Mouse (Mus musculus): ENCODE results near the gene Hk1. TPM values are rescaled to one million over a fixed set of nuclear protein-coding genes. Genes with fewer than 3 reads are reported as not detected.

Gene Hk1
- polyA plus RNA-seq, 1 experiment from 2014 or later, result 73.7 TPM

DNA sequence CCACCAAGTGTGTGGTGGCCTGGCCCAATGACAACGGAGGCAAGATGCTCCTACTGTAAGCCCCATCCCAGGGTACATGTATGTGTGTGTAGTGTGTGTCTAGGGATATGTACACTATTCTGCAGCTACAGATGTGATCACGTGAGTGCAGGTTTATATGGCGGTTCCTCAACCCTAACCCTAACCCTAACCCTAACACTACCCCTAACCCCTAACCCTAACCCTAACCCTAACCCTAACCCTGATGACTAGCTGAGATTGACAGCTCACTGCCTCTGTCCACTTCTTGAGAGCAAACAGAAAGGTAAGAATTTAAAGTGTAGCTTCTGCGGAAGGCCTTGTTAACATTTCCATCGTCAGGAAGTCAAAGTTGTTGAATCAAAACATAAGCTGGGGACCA lies 121.4 kb downstream of the Hk1 start:
- no peak for DNase-seq
- H3K27me3 ChIP-seq (ENCODE audit: control insufficient read depth, insufficient read depth, low read length), result no peaks in the 10 kb centered on the region
- H3K36me3 ChIP-seq (ENCODE audit: control insufficient read depth, insufficient read depth, low read length), result no peaks in the 10 kb centered on the region
- no peaks in the 10 kb centered on the region for H3K9me3 ChIP-seq (ENCODE audit: control insufficient read depth, low read length)
- H3K27ac ChIP-seq (replicated peaks; ENCODE audit: low read depth, low read length), result no peak overlapping the region
- no peaks in the 10 kb centered on the region for H3K4me1 ChIP-seq (ENCODE audit: control insufficient read depth, insufficient read depth, low read length)
- no peak overlapping the region for H3K4me3 ChIP-seq (replicated peaks; ENCODE audit: low read depth, low read length)
- 88% methylated on average over 5 of the region's 5 CpGs for WGBS
- no peak overlapping the region for H3K9ac ChIP-seq (replicated peaks; ENCODE audit: low read length)
- ATAC-seq (ENCODE audit: low FRiP score, low TSS enrichment), result no peak
- no peak overlapping the region for H3K4me2 ChIP-seq (ENCODE audit: low read length)

DNA sequence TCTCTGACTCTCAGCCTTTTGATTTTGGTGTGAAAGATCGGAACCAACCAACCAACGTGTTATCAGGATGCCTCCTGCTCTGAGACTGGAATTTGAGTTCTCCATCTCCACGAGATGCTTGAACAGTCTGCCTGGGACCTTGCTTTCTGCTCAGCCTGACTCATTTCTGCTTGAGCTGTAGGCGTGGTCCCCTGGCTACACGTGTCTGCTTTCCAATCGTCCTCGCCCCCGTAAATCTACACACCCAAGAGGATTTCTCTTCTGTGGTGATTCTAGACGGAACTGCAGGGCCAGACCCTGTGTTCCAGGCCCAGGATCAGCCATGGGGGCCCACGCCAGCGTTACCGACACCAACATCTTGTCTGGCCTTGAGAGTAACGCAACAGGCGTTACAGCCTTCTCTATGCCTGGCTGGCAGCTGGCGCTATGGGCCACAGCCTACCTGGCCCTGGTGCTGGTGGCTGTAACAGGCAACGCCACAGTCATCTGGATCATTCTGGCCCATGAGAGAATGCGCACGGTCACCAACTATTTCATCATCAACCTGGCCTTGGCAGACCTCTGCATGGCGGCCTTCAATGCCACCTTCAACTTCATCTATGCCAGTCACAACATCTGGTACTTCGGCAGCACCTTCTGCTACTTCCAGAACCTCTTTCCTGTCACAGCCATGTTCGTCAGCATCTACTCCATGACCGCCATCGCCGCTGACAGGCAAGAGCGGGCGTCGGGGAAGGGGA lies 127.0 kb downstream of the Hk1 start:
- DNase-seq (no peak), ATAC-seq (ENCODE audit: low FRiP score, low TSS enrichment) (no peak)
- 88% methylated on average over 27 of the region's 27 CpGs for WGBS
- no peak overlapping the region for H3K4me2 ChIP-seq (ENCODE audit: low read length)
- no peaks in the 10 kb centered on the region for H3K27me3 ChIP-seq (ENCODE audit: control insufficient read depth, insufficient read depth, low read length)
- no peak overlapping the region for H3K27ac ChIP-seq (replicated peaks; ENCODE audit: low read depth, low read length)
- H3K4me1 ChIP-seq (ENCODE audit: control insufficient read depth, insufficient read depth, low read length), result no peaks in the 10 kb centered on the region
- H3K9ac ChIP-seq (replicated peaks; ENCODE audit: low read length), result no peak overlapping the region
- H3K9me3 ChIP-seq (ENCODE audit: control insufficient read depth, low read length), result no peaks in the 10 kb centered on the region
- no peaks in the 10 kb centered on the region for H3K36me3 ChIP-seq (ENCODE audit: control insufficient read depth, insufficient read depth, low read length)
- H3K4me3 ChIP-seq (replicated peaks; ENCODE audit: low read depth, low read length), result no peak overlapping the region

DNA sequence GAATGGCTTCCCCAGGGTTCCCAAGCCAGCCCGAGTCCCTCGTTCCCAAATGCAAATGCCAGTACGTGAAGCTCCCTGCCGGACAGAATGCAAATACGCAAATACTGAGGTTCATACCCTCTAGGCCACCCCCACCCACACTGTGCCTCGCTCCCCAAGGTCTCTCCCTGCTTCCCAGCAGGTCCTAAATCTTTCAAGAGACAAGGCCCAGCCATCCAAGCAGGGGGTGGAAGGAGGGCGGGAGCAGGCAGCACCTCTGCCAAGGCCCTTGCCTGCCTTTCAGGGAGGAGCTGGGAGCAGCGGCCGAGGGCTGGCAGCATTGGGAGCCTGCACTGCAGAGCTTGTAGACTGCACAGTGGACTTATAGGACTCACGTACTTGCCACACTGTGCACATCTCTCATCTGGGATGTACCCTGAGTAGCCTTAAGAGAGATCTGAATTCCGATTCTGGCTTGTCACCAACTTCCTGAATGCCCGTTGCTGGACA lies 127.7 kb downstream of the Hk1 start, which contains the start of gene Tacr2:
Gene Tacr2, plus strand, starts transcription at position 439 of the 489 bp plus-strand sequence.
- 55% methylated on average over 12 of the region's 12 CpGs for WGBS
- DNase-seq (no peak), ATAC-seq (ENCODE audit: low FRiP score, low TSS enrichment) (no peak)
- H3K9ac ChIP-seq (replicated peaks; ENCODE audit: low read length), result no peak within 1 kb of the TSS
- no peak within 1 kb of the TSS for H3K4me2 ChIP-seq (ENCODE audit: low read length)
- no peaks in the 10 kb centered on the region for H3K4me1 ChIP-seq (ENCODE audit: control insufficient read depth, insufficient read depth, low read length)
- no peak within 1 kb of the TSS for H3K27ac ChIP-seq (replicated peaks; ENCODE audit: low read depth, low read length)
- no peak within 1 kb of the TSS for H3K4me3 ChIP-seq (replicated peaks; ENCODE audit: low read depth, low read length)
- H3K27me3 ChIP-seq (ENCODE audit: control insufficient read depth, insufficient read depth, low read length), result no peaks in the 10 kb centered on the region
- no peaks in the 10 kb centered on the region for H3K36me3 ChIP-seq (ENCODE audit: control insufficient read depth, insufficient read depth, low read length)
- no peaks in the 10 kb centered on the region for H3K9me3 ChIP-seq (ENCODE audit: control insufficient read depth, low read length)

DNA sequence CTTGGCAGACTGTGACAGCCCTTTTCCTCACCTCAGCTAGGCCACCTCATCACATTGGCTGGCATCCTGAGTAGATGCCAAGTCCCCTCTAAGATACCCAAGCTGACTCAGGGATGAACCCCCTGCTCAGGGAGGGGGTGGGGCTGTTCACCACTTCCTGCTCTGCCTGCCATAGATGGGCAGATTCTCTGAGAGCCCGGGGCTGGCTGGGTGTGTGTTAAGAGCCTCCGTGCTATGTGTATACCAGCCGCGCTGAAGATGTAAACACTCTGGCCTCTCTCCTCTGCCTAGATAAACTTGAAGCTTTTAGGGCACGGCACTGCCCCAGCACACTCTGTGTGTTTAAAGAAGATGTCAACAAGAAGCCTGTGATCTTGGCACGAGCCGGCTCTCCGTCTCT lies 131.9 kb downstream of the Hk1 start:
- DNase-seq, result no peak

DNA sequence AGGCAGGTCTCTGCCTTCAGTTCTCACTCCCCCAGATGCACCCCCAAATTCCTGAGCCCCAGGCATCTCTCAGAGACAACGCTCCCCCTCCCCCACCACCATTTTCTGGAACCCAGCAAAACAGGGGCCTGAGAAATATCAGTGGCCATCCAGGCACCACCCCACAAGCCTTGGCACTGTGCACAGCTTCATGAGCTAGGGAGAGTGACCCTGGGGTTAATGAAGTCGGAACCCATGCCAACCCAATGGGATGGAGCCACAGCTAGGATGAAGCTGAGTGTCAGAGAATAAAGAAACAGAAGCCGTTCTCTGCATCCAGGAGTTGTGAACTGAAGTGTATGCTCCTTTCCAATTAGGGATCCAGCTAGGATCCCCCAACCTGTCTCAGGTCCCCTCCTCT lies 132.6 kb downstream of the Hk1 start:
- Histone ChIP-seq H3K4me2 (ENCODE audit: low read length) (no peak overlapping the region), H3K9me3 (ENCODE audit: control insufficient read depth, low read length) (no peaks in the 10 kb centered on the region), H3K36me3 (ENCODE audit: control insufficient read depth, insufficient read depth, low read length) (no peaks in the 10 kb centered on the region), H3K27ac (replicated peaks; ENCODE audit: low read depth, low read length) (no peak overlapping the region), H3K4me3 (replicated peaks; ENCODE audit: low read depth, low read length) (no peak overlapping the region), H3K4me1 (ENCODE audit: control insufficient read depth, insufficient read depth, low read length) (no peaks in the 10 kb centered on the region), H3K9ac (replicated peaks; ENCODE audit: low read length) (no peak overlapping the region), H3K27me3 (ENCODE audit: control insufficient read depth, insufficient read depth, low read length) (no peaks in the 10 kb centered on the region)
- ATAC-seq (ENCODE audit: low FRiP score, low TSS enrichment) (no peak), DNase-seq (peak; percentile 38)
- WGBS, result 77% methylated on average over 3 of the region's 3 CpGs

More for the DNA sequence above, 131.9 kb downstream of the Hk1 start:
- Histone ChIP-seq H3K27me3 (ENCODE audit: control insufficient read depth, insufficient read depth, low read length) (no peaks in the 10 kb centered on the region), H3K9ac (replicated peaks; ENCODE audit: low read length) (no peak overlapping the region), H3K9me3 (ENCODE audit: control insufficient read depth, low read length) (no peaks in the 10 kb centered on the region), H3K36me3 (ENCODE audit: control insufficient read depth, insufficient read depth, low read length) (no peaks in the 10 kb centered on the region), H3K4me3 (replicated peaks; ENCODE audit: low read depth, low read length) (no peak overlapping the region), H3K4me2 (ENCODE audit: low read length) (no peak overlapping the region), H3K4me1 (ENCODE audit: control insufficient read depth, insufficient read depth, low read length) (no peaks in the 10 kb centered on the region), H3K27ac (replicated peaks; ENCODE audit: low read depth, low read length) (no peak overlapping the region)
- ATAC-seq (ENCODE audit: low FRiP score, low TSS enrichment), result no peak
- WGBS, result 46% methylated on average over 8 of the region's 8 CpGs

DNA sequence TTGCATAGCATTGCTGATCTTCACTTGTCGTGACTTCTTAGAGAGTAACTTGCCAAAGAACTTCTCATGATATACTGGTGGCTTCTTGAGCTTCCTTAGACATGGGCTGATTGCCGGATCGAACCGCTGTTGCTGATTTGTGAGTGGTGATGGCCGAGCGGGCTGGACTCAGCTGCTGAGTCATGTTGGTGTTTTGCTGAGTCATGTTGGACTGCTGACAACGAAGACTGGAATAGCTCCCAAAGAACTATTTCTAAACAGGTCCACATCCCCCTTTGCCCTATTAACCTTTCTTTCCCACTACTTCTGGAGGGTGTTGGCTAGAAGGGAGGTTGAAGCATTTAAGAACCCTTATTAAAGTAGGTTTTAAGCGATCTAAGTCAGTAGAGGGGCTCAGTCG lies 135.6 kb downstream of the Hk1 start:
- Histone ChIP-seq H3K4me1 (ENCODE audit: control insufficient read depth, insufficient read depth, low read length) (no peaks in the 10 kb centered on the region), H3K4me2 (ENCODE audit: low read length) (no peak overlapping the region), H3K9me3 (ENCODE audit: control insufficient read depth, low read length) (no peaks in the 10 kb centered on the region), H3K9ac (replicated peaks; ENCODE audit: low read length) (no peak overlapping the region), H3K4me3 (replicated peaks; ENCODE audit: low read depth, low read length) (no peak overlapping the region), H3K27me3 (ENCODE audit: control insufficient read depth, insufficient read depth, low read length) (no peaks in the 10 kb centered on the region), H3K27ac (replicated peaks; ENCODE audit: low read depth, low read length) (no peak overlapping the region), H3K36me3 (ENCODE audit: control insufficient read depth, insufficient read depth, low read length) (no peaks in the 10 kb centered on the region)
- 93% methylated on average over 9 of the region's 9 CpGs for WGBS
- ATAC-seq (ENCODE audit: low FRiP score, low TSS enrichment), result no peak
- DNase-seq, result no peak

DNA sequence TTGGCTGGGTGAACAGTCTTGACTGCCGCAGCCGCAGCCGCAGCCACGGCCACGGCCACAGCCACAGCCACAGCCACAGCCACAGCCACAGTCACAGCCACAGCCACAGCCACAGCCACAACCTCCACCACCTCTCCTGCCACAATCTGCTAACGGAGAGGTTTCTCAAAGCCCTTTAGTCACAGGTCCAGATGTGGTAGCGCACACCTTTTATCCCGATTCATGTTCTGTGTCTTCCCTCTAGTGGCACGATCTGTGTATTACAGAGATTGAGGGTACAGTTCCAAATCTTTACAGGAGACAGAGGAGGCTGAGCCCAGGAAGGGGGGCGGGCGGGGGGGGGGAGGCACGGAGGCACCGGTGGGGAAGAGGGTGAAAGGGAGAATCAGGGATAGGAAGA lies 136.8 kb downstream of the Hk1 start:
- 56% methylated on average over 13 of the region's 13 CpGs for WGBS
- H3K4me2 ChIP-seq (ENCODE audit: low read length), result no peak overlapping the region
- H3K27me3 ChIP-seq (ENCODE audit: control insufficient read depth, insufficient read depth, low read length), result no peaks in the 10 kb centered on the region
- no peaks in the 10 kb centered on the region for H3K36me3 ChIP-seq (ENCODE audit: control insufficient read depth, insufficient read depth, low read length)
- H3K9me3 ChIP-seq (ENCODE audit: control insufficient read depth, low read length), result no peaks in the 10 kb centered on the region
- H3K9ac ChIP-seq (replicated peaks; ENCODE audit: low read length), result no peak overlapping the region
- no peak for ATAC-seq (ENCODE audit: low FRiP score, low TSS enrichment)
- DNase-seq, result peak; percentile 73
- no peak overlapping the region for H3K4me3 ChIP-seq (replicated peaks; ENCODE audit: low read depth, low read length)
- H3K27ac ChIP-seq (replicated peaks; ENCODE audit: low read depth, low read length), result no peak overlapping the region
- H3K4me1 ChIP-seq (ENCODE audit: control insufficient read depth, insufficient read depth, low read length), result no peaks in the 10 kb centered on the region

DNA sequence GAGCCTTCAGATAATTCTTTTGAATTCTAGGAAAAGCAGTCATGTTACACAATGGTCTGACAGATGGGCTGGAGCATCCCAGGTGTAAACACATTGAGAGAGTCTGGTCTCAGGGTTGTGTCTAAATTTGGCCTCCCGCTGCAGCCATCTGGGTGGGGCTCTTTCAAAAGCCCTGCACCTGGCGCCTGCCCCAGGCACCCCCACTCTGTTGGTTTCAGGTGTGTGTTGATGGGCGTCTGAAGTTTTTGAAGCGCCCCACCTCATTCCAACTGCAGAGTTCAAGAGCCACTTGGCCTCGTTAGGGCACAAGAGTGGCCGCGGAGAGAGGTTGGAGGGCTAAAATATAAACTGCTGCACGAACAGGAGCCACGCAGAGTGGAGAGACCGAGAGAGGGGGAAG lies 137.3 kb downstream of the Hk1 start:
- Histone ChIP-seq H3K27ac (replicated peaks; ENCODE audit: low read depth, low read length) (no peak overlapping the region), H3K9ac (replicated peaks; ENCODE audit: low read length) (no peak overlapping the region), H3K27me3 (ENCODE audit: control insufficient read depth, insufficient read depth, low read length) (no peaks in the 10 kb centered on the region), H3K4me1 (ENCODE audit: control insufficient read depth, insufficient read depth, low read length) (no peaks in the 10 kb centered on the region), H3K9me3 (ENCODE audit: control insufficient read depth, low read length) (no peaks in the 10 kb centered on the region), H3K36me3 (ENCODE audit: control insufficient read depth, insufficient read depth, low read length) (no peaks in the 10 kb centered on the region), H3K4me2 (ENCODE audit: low read length) (no peak overlapping the region), H3K4me3 (replicated peaks; ENCODE audit: low read depth, low read length) (no peak overlapping the region)
- DNase-seq, result no peak
- 90% methylated on average over 10 of the region's 10 CpGs for WGBS
- no peak for ATAC-seq (ENCODE audit: low FRiP score, low TSS enrichment)

DNA sequence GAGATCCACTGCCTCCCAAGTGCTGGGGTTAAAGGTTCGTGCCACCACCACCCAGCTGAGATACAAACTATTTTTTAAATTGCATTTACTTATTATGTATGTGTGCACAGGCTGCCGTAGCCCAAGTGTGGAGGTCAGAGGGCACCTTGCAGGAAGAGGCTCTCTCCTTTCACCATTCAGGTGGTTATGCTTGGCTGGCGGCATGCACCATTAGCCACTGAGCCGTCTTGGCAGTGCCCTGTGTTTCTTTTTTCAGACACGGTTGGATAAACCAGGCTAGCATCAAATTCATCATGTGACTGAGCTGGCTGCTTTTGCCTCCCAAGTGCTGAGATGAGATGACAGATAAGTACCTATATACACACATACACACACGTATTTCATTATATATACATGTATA lies 140.4 kb downstream of the Hk1 start:
- H3K9me3 ChIP-seq (ENCODE audit: control insufficient read depth, low read length), result no peaks in the 10 kb centered on the region
- H3K27ac ChIP-seq (replicated peaks; ENCODE audit: low read depth, low read length), result no peak overlapping the region
- H3K36me3 ChIP-seq (ENCODE audit: control insufficient read depth, insufficient read depth, low read length), result no peaks in the 10 kb centered on the region
- H3K9ac ChIP-seq (replicated peaks; ENCODE audit: low read length), result no peak overlapping the region
- 46% methylated on average over 6 of the region's 6 CpGs for WGBS
- no peaks in the 10 kb centered on the region for H3K27me3 ChIP-seq (ENCODE audit: control insufficient read depth, insufficient read depth, low read length)
- no peak for DNase-seq
- H3K4me2 ChIP-seq (ENCODE audit: low read length), result no peak overlapping the region
- H3K4me1 ChIP-seq (ENCODE audit: control insufficient read depth, insufficient read depth, low read length), result no peaks in the 10 kb centered on the region
- ATAC-seq (ENCODE audit: low FRiP score, low TSS enrichment), result no peak
- H3K4me3 ChIP-seq (replicated peaks; ENCODE audit: low read depth, low read length), result no peak overlapping the region
